Mouse (Mus musculus) erythroblast, embryonic 14.5 days (primary cell): ENCODE results near the gene Sorbs1.

Source experiments
- GATA1 ChIP-seq: IDR thresholded peaks from 2 replicates; pipeline ENCODE4 v1.6.1; 2012; ENCODE audit warnings: low read length, inconsistent platforms, mixed read lengths
- TAL1 ChIP-seq: IDR thresholded peaks from 3 replicates; pipeline ENCODE4 v1.6.1; 2012; ENCODE audit warnings: low read length, inconsistent platforms, mixed read lengths

GRCm38 (mm10) chr19:40510387-40511099, 3.0 kb downstream of the Sorbs1 start:
- TF ChIP-seq TAL1 (no peak), GATA1 (no peak)
